Mouse (Mus musculus): ENCODE measurements around the gene Dner. TPM values are rescaled to one million over a fixed set of nuclear protein-coding genes. Genes with fewer than 3 reads are reported as not detected.

Gene Dner
- total RNA-seq, 1 experiment from 2014 or later, result 3.4 TPM

- DNase-seq, result no peak
Observed at GRCm38 (mm10) chr1:84636890-84637289, 59.1 kb downstream of the Dner start.

DNA sequence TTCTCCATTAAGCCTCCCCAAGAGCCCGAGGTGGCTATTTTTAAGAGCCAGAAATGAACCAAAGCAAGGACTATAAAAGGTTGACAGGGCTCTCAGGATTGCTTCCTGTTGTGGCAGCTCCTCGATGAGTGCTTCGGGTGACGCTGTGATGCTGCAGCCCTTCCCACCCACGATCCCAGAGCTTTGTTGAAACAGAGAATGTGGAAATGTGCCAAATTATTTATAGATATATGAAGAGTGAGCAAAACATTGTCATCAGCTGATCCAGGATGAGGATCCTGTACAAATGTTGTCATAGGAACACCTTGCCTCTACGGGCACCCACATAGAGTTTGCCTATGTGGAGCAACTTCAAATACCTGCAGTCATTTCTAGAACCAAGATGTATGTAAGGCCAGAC lies 67.8 kb downstream of the Dner start:
- no peak for DNase-seq

DNA sequence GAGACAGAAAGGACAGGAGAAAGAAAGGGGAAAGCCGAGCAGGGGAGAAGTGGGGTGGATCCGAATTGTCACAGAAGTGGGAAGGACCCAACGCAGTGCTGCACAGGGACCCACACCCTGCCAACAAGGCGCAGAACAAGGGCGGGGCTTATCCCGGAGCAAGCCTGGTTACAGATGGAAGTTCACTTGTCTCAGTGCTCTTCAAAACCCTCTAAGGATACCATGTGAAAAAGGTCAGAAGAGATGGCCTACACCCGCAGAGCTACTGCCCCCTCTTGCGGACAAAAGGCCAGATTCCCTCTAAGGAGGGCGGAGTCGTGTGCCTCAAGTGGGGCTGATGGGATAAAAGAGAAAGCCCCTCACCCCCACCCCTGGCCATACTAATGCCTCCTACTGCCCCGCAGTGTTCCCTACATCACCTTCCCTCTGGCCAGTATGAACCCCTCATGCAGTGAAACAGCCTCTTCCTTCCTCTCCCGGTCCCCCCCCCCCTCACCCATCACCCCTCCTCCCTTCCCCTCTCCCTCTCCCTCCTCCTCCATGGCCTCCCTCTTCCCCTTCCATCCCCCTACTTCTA lies 73.0 kb downstream of the Dner start:
- DNase-seq, result no peak

GRCm38 (mm10) chr1:84621308-84621707 lies 74.7 kb downstream of the Dner start:
- DNase-seq, result peak; percentile 50

- no peak for DNase-seq
Observed at GRCm38 (mm10) chr1:84619131-84619760, 76.8 kb downstream of the Dner start.

DNA sequence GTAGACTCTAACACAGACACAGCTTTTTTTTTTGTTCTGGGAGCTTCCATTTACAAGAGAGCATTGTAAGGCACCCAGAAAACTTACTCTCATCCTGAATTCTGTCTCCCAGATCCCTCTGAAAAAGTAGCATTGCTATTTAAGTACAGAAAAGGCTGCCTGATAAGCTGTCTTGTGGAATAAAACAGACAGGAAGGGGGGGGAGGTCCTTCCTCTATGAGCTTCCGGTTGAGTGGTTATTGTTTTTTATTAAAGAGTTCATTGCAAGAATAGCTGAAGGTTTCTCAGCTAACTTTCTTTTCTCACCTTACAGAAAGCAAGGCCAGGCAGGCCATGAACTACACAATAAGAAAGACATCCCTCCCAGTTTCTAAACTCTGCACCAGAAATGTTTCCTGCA lies 77.9 kb downstream of the Dner start:
- DNase-seq, result no peak

GRCm38 (mm10) chr1:84616133-84616532 lies 79.9 kb downstream of the Dner start:
- no peak for DNase-seq

DNA sequence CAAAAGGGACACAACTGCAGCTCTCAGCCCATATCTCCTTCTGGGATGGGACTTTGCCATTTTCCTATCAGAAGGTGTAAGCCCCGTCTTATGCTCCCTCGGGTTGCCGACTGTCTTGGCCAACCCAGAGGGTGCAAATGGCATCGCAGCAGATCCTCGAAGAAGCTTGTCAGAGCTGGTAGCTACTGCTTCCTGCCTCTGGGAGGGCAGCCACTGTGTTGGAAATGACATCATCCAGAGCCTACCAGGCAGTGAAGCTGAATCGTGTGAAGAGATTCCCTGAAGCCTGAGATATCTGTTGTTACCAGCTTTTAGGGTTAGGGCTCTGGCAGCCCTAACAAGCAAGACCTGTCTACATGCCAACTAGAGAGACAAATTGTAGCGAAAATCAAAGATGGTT lies 81.4 kb downstream of the Dner start:
- no peak for DNase-seq

DNA sequence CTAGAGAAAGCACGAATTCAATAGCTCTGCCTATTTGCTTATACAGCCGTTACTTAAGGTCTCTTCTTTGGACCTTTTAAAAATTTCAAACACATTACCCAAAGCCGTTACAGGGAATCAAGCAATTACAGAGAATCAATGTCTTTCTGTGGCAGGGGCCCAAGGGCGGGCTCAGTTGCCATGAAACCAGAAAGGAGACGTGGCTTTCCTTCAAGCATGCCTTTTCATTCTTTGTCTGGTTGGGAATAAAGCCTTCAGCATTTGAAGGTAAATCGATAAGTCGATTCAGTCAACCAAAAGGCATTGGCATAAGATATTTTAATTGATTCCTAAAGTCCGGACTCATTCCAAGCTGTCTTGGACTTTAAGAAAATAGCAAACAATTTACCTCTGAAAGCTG lies 82.9 kb downstream of the Dner start:
- no peak for DNase-seq

DNA sequence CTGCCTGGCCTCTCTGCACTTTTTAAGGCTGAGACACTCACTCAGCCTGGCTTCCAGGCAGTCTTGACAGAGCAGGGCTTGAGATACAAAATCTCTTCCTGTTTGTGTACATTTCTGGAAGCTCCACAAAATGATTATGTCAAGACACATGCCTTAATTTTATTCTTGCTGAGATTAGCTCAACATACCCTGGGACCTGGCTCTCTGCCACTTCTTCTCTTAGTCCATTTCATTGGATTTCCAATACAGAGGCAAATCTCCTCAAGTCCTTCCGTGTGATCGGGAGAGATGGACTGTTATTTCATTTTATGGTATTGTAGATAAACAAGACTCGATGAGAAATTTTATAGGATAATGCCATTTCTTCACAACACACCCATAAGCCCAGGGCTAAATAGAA lies 84.7 kb downstream of the Dner start:
- no peak for DNase-seq

- no peak for DNase-seq
Observed at GRCm38 (mm10) chr1:84599025-84599424, 97.0 kb downstream of the Dner start.

- DNase-seq, result no peak
Observed at GRCm38 (mm10) chr1:84596023-84596422, 100.0 kb downstream of the Dner start.

DNA sequence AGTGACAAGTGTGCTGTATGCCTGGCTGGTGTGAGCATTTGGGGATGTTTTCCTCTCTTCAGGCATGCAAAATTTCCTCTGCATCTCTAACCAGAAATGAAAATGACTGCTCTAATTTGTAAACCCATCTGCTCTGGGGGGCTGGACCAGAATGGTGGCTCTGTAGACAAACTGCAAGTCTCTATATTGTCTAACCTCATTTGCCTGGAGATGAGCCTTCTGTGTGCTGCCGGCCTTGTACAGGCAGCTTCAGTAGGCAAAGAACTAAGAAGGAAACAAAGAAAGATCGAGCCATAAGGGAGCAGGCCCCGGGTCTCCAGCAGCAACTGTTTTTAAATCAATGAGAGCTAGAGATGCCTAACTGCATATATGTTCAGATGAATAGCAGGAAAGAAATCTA lies 103.6 kb downstream of the Dner start:
- DNase-seq, result no peak

- no peak for DNase-seq
Observed at GRCm38 (mm10) chr1:84590534-84590933, 105.5 kb downstream of the Dner start.

DNA sequence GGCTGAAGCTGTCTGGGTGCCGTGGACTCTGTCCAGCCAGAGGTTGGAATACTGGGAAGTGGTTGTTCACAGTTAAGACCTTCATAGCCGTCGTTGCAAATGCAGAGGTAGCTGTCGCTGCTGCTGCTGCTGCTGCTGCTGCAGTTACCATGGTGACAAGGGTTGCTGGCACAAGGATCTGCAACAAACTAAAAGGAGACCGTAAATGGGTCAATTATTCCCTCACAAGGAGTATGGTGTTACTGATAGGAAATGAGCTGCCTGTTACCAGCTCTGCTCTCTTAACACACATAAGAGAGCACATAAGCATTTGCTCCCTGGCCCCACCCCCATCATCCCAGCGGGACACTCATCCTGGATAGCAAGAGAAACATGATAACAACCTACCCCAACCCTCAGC lies 110.6 kb downstream of the Dner start:
- DNase-seq, result no peak

DNA sequence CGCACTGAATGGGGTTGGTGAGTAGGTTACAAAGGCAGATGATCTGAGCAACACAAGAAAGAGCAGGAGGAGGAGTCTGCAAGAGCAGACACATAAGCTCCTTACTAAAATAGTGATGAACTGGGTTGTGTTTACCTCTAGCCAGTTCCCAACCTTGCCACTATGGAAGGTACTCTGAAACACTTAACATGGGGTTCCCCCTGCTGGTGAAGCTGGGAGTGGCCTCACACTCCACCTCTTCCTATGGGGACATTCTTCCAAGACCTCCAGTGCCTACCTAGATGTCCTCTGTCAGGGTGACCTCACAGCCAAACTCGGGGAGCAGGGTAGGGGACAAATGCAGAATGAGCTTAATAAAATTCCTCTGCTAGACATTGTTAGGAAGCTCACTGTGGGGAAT lies 114.2 kb downstream of the Dner start:
- peak; percentile 72 for DNase-seq

GRCm38 (mm10) chr1:84561841-84562240 lies 134.2 kb downstream of the Dner start:
- no peak for DNase-seq

DNA sequence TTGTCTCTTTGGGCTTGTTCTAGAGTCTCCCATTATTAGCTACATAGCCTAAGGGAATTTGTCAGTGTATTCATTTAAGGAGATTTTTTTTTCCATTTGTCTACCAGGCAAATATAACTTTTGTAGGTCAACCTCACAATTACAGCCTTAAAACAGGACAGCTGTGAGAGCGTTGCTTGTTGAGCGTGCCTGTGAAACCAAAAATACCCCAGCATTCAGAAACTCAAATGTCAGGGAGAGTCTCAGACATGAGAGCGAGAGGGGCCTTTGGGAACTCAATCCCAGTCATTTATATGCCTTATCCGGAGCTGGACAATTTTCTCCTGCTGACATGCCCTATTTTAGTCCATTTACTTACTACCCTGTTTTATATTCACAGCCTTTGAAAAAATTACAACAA lies 134.6 kb downstream of the Dner start:
- DNase-seq, result no peak

GRCm38 (mm10) chr1:84556546-84557511 lies 139.2 kb downstream of the Dner start:
- DNase-seq, result no peak

GRCm38 (mm10) chr1:84552005-84552404 lies 144.0 kb downstream of the Dner start:
- no peak for DNase-seq

DNA sequence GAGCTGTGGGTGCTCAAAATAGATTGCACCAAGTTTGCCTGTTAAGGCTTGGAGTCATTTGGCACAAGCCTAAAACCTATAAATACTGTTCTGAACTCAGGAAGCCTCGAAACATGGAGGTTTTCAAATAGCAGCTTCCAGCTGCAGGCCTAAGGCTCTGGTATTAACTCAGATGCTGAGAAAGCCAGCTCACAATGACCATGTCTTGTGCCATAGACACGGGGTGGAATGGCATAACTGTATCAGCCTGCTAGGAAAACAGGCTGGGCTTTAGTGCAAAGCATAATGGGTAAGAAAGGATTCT lies 146.0 kb downstream of the Dner start:
- DNase-seq, result no peak

- no peak for DNase-seq
Observed at GRCm38 (mm10) chr1:84549367-84550064, 146.5 kb downstream of the Dner start.

- no peak for DNase-seq
Observed at GRCm38 (mm10) chr1:84536069-84536468, 160.0 kb downstream of the Dner start.

Data from adrenal gland, postnatal 25 days (tissue).